Mouse (Mus musculus) layer of hippocampus, adult 9-10 months (tissue): Measurements from ENCODE around the gene Zbtb11.
"Not testable (repeated sequence)": the region's sequence is repeated elsewhere in the genome, so short reads cannot be mapped to it uniquely, and the experiment has no call there.

Source experiments
- DNase-seq: peaks from one replicate; pipeline ENCODE4 v3.0.0; 2022; ENCODE audit warnings: low spot score

The Zbtb11 gene

GRCm38 (mm10) chr16:56038090-56038489 lies 64.4 kb downstream of the Zbtb11 start:
- no peak for DNase-seq

- not testable (repeated sequence) for DNase-seq
Observed at GRCm38 (mm10) chr16:56048038-56048437, 74.4 kb downstream of the Zbtb11 start, which contains the start of gene Senp7. TSS of gene Senp7 (plus strand) at chr16:56048338.

- DNase-seq, result no peak
Observed at GRCm38 (mm10) chr16:56055911-56056310, 82.2 kb downstream of the Zbtb11 start.

- DNase-seq, result no peak
Observed at GRCm38 (mm10) chr16:56056944-56057590, 83.4 kb downstream of the Zbtb11 start.

- DNase-seq, result no peak
Observed at GRCm38 (mm10) chr16:56058151-56058550, 84.5 kb downstream of the Zbtb11 start.
